Mouse (Mus musculus) natural killer cell, adult 2 months (primary cell): ENCODE measurements around the gene Kif13a.

Experiments used
- DNase-seq, 2 experiments: peaks; one replicate each; pipeline ENCODE4 v3.0.0; 2022; ENCODE audit warnings: low spot score in 2 of 2

Kif13a gene

GRCm38 (mm10) chr13:46921559-46921958 lies 8.1 kb downstream of the Kif13a start:
- no peak for DNase-seq

GRCm38 (mm10) chr13:46919797-46920196 lies 9.9 kb downstream of the Kif13a start:
- DNase-seq: no peak

- DNase-seq: no peak
Measured at GRCm38 (mm10) chr13:46918509-46918908, 11.2 kb downstream of the Kif13a start.

GRCm38 (mm10) chr13:46911960-46912359 lies 17.7 kb downstream of the Kif13a start:
- DNase-seq: no peak

GRCm38 (mm10) chr13:46911018-46911419 lies 18.6 kb downstream of the Kif13a start:
- DNase-seq: no peak

- DNase-seq: no peak
Measured at GRCm38 (mm10) chr13:46909946-46910345, 19.7 kb downstream of the Kif13a start.

GRCm38 (mm10) chr13:46909005-46909565 lies 20.6 kb downstream of the Kif13a start:
- no peak for DNase-seq

- no peak for DNase-seq
Measured at GRCm38 (mm10) chr13:46908387-46908786, 21.3 kb downstream of the Kif13a start.

- DNase-seq: no peak
Measured at GRCm38 (mm10) chr13:46907861-46908260, 21.8 kb downstream of the Kif13a start.

- no peak for DNase-seq
Measured at GRCm38 (mm10) chr13:46907115-46907514, 22.6 kb downstream of the Kif13a start.

- no peak for DNase-seq
Measured at GRCm38 (mm10) chr13:46905971-46906370, 23.7 kb downstream of the Kif13a start.

GRCm38 (mm10) chr13:46904982-46905621 lies 24.6 kb downstream of the Kif13a start:
- no peak for DNase-seq

- no peak for DNase-seq
Measured at GRCm38 (mm10) chr13:46902568-46903255, 27.0 kb downstream of the Kif13a start.

GRCm38 (mm10) chr13:46900870-46901555 lies 28.7 kb downstream of the Kif13a start:
- no peak for DNase-seq

- no peak for DNase-seq
Measured at GRCm38 (mm10) chr13:46898837-46899236, 30.8 kb downstream of the Kif13a start.

GRCm38 (mm10) chr13:46898411-46898810 lies 31.3 kb downstream of the Kif13a start:
- no peak for DNase-seq

- no peak for DNase-seq
Measured at GRCm38 (mm10) chr13:46892380-46892779, 37.3 kb downstream of the Kif13a start.

- no peak for DNase-seq
Measured at GRCm38 (mm10) chr13:46888150-46888683, 41.5 kb downstream of the Kif13a start.

GRCm38 (mm10) chr13:46886497-46887261 lies 43.0 kb downstream of the Kif13a start:
- no peak for DNase-seq

- no peak for DNase-seq
Measured at GRCm38 (mm10) chr13:46885759-46886060, 44.0 kb downstream of the Kif13a start.

- no peak for DNase-seq
Measured at GRCm38 (mm10) chr13:46884898-46885758, 44.5 kb downstream of the Kif13a start.
